Mouse (Mus musculus) intestine, embryonic 15.5 days (tissue): ENCODE measurements around the gene Ppard. TPM values are rescaled to one million over a fixed set of nuclear protein-coding genes. Genes with fewer than 3 reads are reported as not detected.
A peak's percentile ranks its signal among the peaks of the same experiment; 100 is the strongest.

Experiments
- ATAC-seq: fragments of 200-750 bp; cut with Nextera tagmentation; 2 replicates; pipeline ENCODE4 v1.8.0; 2017; ENCODE audit warnings: moderate TSS enrichment, moderate library complexity
- H3K27ac ChIP-seq: fragments of 300-500 bp; sonication (generic); 2 replicates; pipeline ENCODE4 v1.5.1; 2015; ENCODE audit warnings: mild to moderate bottlenecking, inconsistent platforms
- H3K27me3 ChIP-seq: fragments of 300-500 bp; sonication (generic); replicated peaks from 2 replicates; pipeline ENCODE4 v1.6.1; 2015; ENCODE audit warnings: inconsistent platforms
- H3K36me3 ChIP-seq: fragments of 300-500 bp; sonication (generic); 2 replicates; pipeline ENCODE4 v1.6.1; 2015; ENCODE audit warnings: inconsistent platforms
- H3K4me1 ChIP-seq: fragments of 300-500 bp; sonication (generic); replicated peaks from 2 replicates; pipeline ENCODE4 v1.6.1; 2015; ENCODE audit warnings: inconsistent platforms
- H3K4me2 ChIP-seq: fragments of 300-500 bp; sonication (generic); replicated peaks from 2 replicates; pipeline ENCODE4 v1.6.1; 2015; ENCODE audit warnings: mild to moderate bottlenecking, inconsistent platforms
- H3K4me3 ChIP-seq: fragments of 300-500 bp; sonication (generic); replicated peaks from 2 replicates; pipeline ENCODE4 v1.5.1; 2015; ENCODE audit warnings: inconsistent platforms
- H3K9ac ChIP-seq: fragments of 300-500 bp; sonication (generic); 2 replicates; pipeline ENCODE4 v1.6.1; 2015; ENCODE audit warnings: inconsistent platforms
- H3K9me3 ChIP-seq: fragments of 300-500 bp; sonication (generic); 2 replicates; pipeline ENCODE4 v1.6.1; 2016; ENCODE audit warnings: inconsistent platforms
- WGBS: fragments of 180-500 bp; shearing (Covaris S2); methylation state at CpG from one replicate; pipeline ENCODE4 v1.1.7; 2015; 5-methylcytosine and 5-hydroxymethylcytosine counted together
- polyA plus RNA-seq: library from polyadenylated mRNA; unstranded; fragments of >200 nt; fragmentation: Nextera tagmentation; extraction: Ambion mirVana; gene quantifications from 2 replicates; pipeline ENCODE4 v1.2.1, GENCODE M21; 2015

Gene Ppard
- polyA plus RNA-seq, 1 experiment from 2014 or later: 1.8 TPM

DNA sequence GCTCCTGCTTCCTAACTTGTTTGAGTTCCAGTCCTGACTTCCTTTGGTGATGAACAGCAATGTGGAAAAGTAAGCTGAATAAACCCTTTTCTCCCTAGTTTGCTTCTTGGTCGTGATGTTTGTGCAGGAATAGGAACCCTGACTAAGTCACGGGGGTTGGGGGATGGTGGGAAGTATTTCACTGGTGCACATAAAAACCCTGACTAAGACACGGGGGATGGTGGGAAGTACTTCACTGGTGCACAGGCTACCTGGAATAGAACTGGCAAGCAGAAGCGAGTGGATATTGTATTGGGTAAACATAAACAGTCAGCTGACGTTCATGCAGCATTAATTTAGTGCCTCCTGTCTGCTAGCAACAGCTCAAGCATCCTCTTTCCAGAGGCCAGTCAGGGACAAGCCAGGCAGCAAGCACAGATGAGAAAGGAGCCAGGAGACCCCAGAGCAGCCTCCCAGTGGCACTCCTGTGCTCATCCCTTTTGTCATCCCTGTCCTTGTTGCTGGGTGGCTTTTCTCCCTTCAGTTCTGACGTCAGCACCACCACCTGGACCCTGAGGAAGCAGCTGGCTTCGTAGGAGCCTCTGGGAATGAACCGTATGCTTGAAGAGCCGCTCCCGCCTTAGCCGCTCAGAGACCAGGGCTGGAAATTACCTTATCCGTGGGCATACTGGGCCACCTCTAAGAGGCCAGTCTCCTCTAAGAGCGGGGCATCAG lies 30.8 kb downstream of the Ppard start:
- 53% methylated on average over 13 of the region's 13 CpGs for WGBS
- H3K9me3 ChIP-seq: no peaks in the 10 kb centered on the region
- no peak overlapping the region for H3K4me2 ChIP-seq
- no peak overlapping the region for H3K9ac ChIP-seq
- H3K27ac ChIP-seq: no peak overlapping the region
- peaks cover 23% of the 10 kb centered on the region for H3K4me1 ChIP-seq
- no peak for ATAC-seq
- H3K4me3 ChIP-seq: no peak overlapping the region
- H3K27me3 ChIP-seq: no peaks in the 10 kb centered on the region
- no peaks in the 10 kb centered on the region for H3K36me3 ChIP-seq

DNA sequence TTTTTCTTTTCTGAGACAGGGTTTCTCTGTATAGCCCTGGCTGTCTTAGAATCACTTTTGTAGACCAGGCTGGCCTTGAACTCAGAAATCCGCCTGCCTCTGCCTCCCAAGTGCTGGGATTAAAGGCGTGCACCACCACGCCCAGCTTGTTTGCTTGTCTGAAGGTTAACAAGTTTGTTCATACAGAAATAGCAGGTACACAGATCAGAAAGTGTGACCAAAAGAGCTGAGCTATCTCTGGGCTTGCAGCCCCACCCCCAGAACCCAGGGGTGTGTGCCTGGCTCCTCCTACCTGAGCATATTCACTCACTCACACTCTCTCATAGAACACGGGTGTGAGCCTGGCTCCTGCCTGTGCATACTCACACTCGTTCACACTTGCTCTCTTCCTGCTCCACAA lies 34.8 kb downstream of the Ppard start:
- H3K27ac ChIP-seq: no peak overlapping the region
- no peak overlapping the region for H3K4me2 ChIP-seq
- H3K9me3 ChIP-seq: no peaks in the 10 kb centered on the region
- no peak overlapping the region for H3K4me3 ChIP-seq
- no peak overlapping the region for H3K9ac ChIP-seq
- 90% methylated on average over 5 of the region's 5 CpGs for WGBS
- peaks cover 41% of the 10 kb centered on the region for H3K4me1 ChIP-seq
- no peaks in the 10 kb centered on the region for H3K27me3 ChIP-seq
- H3K36me3 ChIP-seq: no peaks in the 10 kb centered on the region
- ATAC-seq: no peak

DNA sequence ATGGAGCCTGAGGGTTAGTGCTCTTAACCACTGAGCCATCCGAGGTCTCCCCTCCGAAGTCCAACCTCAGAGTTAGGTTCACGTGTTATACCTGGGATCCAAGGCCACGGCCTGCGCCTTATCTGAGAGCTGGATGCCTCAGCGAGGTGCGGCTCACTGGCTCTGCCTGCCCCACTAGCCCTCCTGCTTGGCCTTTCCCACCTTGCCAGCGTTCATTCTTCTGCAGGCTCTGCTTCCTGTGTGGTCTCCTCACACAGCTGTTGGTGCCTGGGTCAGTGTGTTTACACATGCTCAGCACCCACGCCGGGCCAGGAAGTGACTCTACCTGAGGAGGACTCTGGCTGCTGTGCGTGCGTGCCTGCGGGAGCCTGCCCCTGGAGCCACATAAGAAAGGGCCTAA lies 37.7 kb downstream of the Ppard start:
- Histone ChIP-seq H3K9ac (no peak overlapping the region), H3K36me3 (no peaks in the 10 kb centered on the region), H3K4me1 (peaks cover 35% of the 10 kb centered on the region), H3K4me3 (no peak overlapping the region), H3K4me2 (no peak overlapping the region), H3K9me3 (no peaks in the 10 kb centered on the region), H3K27ac (peak overlapping the region; percentile 75), H3K27me3 (no peaks in the 10 kb centered on the region)
- peak; percentile 44 for ATAC-seq
- 21% methylated on average over 13 of the region's 13 CpGs for WGBS

DNA sequence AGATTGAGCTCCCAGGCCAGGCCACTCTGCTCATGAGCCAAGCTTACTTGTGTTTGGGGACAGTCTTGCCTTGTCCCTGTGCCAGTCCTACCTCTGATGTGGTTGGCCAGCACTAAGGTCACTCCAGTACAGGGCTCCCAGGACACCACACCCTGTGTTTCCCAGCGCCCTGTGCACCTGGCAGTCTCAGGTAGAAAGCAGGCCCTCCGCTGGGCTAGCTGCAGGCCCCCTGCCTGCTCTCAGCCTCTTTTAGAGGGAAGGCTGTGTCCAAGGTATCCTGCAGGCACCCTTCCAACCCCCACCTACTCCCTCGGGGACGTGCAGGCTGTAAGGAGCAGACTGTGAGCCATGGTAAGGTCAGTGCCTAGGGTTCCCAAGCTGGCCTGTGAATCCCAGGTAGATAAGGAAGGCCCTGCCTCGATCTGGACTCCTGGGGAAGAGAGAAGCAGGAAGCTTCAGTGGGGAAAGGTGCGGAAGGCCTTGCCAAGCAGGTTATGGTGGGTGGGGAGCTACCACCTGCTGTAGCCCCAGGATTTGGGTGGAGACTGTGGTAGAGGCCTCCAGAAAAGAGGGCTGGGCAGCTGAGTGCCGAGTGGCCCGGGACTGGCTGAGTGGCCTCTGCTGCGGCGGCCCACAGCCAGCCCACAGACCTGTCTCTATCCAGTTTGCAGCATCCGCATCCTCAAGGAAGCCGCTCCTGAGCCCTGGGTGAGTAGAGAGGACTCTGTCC lies 39.2 kb downstream of the Ppard start:
- WGBS: 58% methylated on average over 12 of the region's 12 CpGs
- Histone ChIP-seq H3K27me3 (no peaks in the 10 kb centered on the region), H3K9me3 (no peaks in the 10 kb centered on the region), H3K4me3 (peak overlapping the region; percentile 16), H3K4me1 (peaks cover 30% of the 10 kb centered on the region), H3K36me3 (no peaks in the 10 kb centered on the region), H3K9ac (peak overlapping the region; percentile 30), H3K27ac (peak overlapping the region; percentile 91), H3K4me2 (peak overlapping the region; percentile 36)
- ATAC-seq: peak; percentile 81

DNA sequence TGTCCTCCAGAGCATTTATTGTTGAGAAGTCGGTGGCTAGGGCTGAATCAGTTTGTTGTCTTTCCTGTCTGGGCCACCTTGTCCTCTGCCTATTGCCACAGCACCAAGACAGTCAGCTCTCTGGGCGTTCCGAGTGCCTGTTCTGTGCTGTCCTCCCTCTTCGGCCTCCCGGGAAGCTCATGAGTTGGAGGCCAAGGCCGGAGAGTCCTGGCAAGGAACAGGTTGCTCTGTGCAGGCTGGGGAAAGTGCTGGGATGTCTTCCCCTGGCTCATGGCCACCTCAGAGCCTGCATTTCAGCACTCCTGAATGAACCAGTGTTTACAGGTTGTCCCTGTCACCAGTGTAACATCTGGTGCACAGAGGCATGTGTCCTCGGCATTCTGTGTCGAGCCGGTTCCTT lies 39.8 kb downstream of the Ppard start:
- Histone ChIP-seq H3K4me3 (peak overlapping the region; percentile 16), H3K9ac (peak overlapping the region; percentile 30; the same call in 1 of the 2 replicates), H3K4me1 (peaks cover 33% of the 10 kb centered on the region), H3K9me3 (no peaks in the 10 kb centered on the region), H3K27ac (peak overlapping the region; percentile 91), H3K4me2 (peak overlapping the region; percentile 36), H3K36me3 (no peaks in the 10 kb centered on the region), H3K27me3 (no peaks in the 10 kb centered on the region)
- ATAC-seq: no peak; the same call in 1 of the 2 replicates
- WGBS: 72% methylated on average over 9 of the region's 9 CpGs

DNA sequence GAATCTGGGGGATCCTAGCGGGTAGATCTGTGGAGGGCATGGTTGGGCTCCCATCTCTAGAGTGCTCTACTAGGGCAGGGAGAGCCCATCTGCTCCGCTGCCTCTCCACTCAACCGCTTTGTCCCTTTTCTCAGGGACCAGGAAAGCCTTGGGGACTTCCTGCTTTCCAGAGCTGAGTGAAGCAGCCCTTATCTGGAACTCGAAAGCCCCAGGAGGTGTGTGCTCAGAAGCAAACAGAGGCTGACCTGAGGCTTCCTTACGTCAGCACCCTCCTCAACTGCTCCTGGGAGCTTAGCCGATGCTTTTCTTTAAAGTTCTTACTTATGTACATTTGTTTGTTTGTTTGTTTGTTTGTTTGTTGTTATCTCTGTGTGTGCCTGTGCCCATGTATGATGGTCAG lies 40.3 kb downstream of the Ppard start:
- Histone ChIP-seq H3K4me1 (peaks cover 39% of the 10 kb centered on the region), H3K36me3 (no peaks in the 10 kb centered on the region), H3K27ac (peak overlapping the region; percentile 91), H3K4me3 (peak overlapping the region; percentile 16; the same call in 1 of the 2 replicates), H3K9ac (peak overlapping the region; percentile 30; the same call in 1 of the 2 replicates), H3K4me2 (peak overlapping the region; percentile 36), H3K9me3 (no peaks in the 10 kb centered on the region), H3K27me3 (no peaks in the 10 kb centered on the region)
- ATAC-seq: peak; percentile 50
- WGBS: 65% methylated on average over 6 of the region's 6 CpGs

DNA sequence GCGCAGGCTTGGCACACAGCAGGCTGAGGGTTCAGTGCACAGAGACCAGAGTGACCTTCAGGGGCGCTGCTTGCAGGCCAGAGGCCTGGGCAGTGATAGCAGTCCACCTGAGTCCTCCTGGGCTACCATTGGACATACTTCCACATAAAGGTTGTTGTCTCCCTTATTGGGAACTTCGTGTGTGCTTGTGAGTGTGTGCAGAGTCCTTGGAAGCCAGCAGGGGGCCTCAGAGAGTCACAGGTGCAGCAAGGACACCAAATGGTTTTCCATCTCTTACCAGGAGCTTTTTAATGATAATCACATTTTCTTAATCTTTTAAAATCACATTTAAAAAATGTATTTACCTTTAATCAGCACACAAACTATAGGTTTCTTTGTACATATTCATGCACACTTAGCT lies 42.2 kb downstream of the Ppard start:
- Histone ChIP-seq H3K27ac (no peak overlapping the region), H3K4me1 (peaks cover 54% of the 10 kb centered on the region), H3K27me3 (no peaks in the 10 kb centered on the region), H3K9me3 (no peaks in the 10 kb centered on the region), H3K9ac (no peak overlapping the region), H3K36me3 (no peaks in the 10 kb centered on the region), H3K4me3 (no peak overlapping the region), H3K4me2 (no peak overlapping the region)
- 72% methylated on average over 3 of the region's 3 CpGs for WGBS
- no peak for ATAC-seq

DNA sequence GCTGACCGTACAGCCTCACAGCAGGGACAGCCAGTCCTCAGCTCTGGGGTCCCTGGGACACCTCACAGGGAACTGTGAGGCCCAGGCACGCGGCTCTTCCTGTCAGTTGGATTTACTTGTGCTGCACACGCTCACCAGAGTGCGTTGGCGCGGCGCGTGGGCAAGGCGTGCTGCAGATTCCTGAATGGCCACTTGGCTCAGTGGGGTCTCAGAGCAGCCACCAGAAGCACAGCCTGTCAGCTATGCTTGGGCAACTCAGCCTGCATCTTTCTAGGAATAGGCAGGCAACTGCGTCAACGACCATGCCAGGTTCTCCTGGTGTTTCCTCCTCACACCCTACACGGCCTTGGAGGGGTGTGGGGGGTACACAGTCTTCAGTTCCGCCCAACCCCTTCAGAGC lies 44.7 kb downstream of the Ppard start:
- no peaks in the 10 kb centered on the region for H3K36me3 ChIP-seq
- H3K4me3 ChIP-seq: no peak overlapping the region
- no peak overlapping the region for H3K27ac ChIP-seq
- H3K27me3 ChIP-seq: no peaks in the 10 kb centered on the region
- H3K4me2 ChIP-seq: no peak overlapping the region
- no peak overlapping the region for H3K9ac ChIP-seq
- peaks cover 53% of the 10 kb centered on the region for H3K4me1 ChIP-seq
- H3K9me3 ChIP-seq: no peaks in the 10 kb centered on the region
- WGBS: 80% methylated on average over 14 of the region's 14 CpGs
- no peak for ATAC-seq

DNA sequence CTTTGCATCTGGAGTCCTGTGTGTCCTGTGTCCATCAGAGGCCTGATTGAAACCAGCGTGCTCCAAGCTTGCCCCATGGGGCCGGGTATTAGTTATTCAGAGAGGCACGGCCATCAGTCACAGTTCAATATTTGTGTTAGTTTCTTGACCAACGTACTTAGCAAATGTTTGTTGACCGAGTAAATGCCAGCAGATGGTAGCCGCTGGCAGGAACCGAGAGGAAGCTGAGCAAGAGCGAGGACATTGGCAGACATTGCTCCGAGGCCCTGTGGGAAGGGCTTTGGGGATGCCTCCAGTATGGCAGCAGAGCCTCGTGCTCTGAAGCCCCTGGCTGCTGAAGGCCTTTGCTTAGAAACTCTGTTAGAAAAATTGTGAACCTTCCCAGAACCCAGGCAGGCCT lies 45.2 kb downstream of the Ppard start:
- no peak overlapping the region for H3K27ac ChIP-seq
- H3K9ac ChIP-seq: no peak overlapping the region
- no peak for ATAC-seq
- H3K36me3 ChIP-seq: no peaks in the 10 kb centered on the region
- H3K4me3 ChIP-seq: no peak overlapping the region
- peaks cover 50% of the 10 kb centered on the region for H3K4me1 ChIP-seq
- WGBS: 54% methylated on average over 10 of the region's 10 CpGs
- H3K4me2 ChIP-seq: no peak overlapping the region
- no peaks in the 10 kb centered on the region for H3K27me3 ChIP-seq
- H3K9me3 ChIP-seq: no peaks in the 10 kb centered on the region

DNA sequence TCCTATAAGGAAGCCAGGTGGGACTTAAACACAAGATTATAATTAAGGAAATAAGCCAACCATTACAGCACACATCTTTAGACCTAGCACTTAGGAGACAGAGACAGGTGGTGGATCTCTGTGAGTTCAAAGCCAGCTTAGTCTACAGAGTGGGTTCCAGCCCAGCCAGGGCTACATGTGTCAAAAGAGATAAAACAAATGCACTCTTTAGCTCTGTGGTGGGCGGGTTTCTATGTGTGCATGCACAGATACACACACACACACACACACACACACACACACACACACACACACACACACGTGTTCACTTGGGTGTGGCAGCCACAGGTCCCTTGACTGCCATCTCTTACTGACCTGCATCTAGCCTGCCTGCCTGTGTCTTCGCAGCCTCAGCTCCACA lies 45.7 kb downstream of the Ppard start:
- Histone ChIP-seq H3K4me2 (no peak overlapping the region), H3K27me3 (no peaks in the 10 kb centered on the region), H3K9ac (no peak overlapping the region), H3K9me3 (no peaks in the 10 kb centered on the region), H3K27ac (no peak overlapping the region), H3K4me1 (peaks cover 49% of the 10 kb centered on the region), H3K36me3 (no peaks in the 10 kb centered on the region), H3K4me3 (no peak overlapping the region)
- ATAC-seq: no peak
- WGBS: 78% methylated on average over 3 of the region's 3 CpGs

DNA sequence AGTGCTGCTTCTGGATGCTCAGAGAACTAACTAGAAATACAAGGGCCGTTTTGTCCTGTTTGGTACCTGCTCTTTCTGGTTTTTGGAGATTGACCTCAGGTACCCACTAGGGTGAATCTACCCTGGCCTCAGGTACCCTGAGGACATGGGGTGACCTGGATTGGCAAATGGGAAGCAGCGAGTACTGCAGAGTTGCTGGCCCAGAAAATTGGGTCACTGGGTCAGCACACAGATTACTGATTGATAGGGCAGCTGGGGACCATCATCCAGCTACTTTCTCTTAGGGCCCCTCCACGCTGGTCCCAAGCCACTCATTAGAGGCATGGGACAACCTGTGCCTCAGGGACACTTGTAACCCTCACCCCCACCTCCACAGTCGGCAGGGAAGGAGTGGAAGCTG lies 46.7 kb downstream of the Ppard start:
- Histone ChIP-seq H3K9me3 (no peaks in the 10 kb centered on the region), H3K4me1 (peaks cover 49% of the 10 kb centered on the region), H3K4me3 (no peak overlapping the region), H3K4me2 (no peak overlapping the region), H3K9ac (no peak overlapping the region), H3K36me3 (no peaks in the 10 kb centered on the region), H3K27ac (no peak overlapping the region), H3K27me3 (no peaks in the 10 kb centered on the region)
- WGBS: 50% methylated on average over 4 of the region's 4 CpGs
- ATAC-seq: no peak

DNA sequence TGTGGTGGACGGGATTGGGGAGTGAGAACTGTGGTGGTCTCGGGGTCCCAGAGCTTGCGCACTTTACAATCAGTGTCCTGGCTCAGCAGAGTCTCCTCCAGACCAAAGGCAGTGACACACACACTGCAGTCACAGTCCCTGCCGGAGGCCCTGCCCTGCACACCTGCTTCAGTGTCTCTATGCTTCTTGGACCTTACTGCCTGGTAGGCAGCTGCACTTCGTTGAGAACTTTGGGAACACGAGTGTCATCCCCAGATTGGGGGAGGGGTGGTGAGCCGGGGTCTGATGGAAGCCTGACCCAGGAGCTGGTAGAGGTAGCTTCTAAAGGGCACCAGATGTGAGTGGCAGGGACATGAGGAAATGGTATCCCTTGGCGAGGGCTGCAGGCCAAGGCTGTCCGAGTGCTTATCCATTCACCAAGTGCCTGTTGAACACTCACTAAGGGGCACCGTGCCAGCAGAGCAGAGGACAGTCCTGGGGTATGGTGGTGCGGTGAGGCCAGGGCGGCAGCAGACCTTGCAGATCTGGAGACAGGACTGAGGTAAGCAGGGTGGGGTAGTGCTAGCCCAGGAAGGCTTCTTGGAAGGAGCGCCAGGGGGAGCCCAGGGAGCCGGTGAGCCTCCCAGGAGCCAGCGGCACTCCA lies 47.4 kb downstream of the Ppard start:
- no peak overlapping the region for H3K4me3 ChIP-seq
- H3K9ac ChIP-seq: no peak overlapping the region
- 66% methylated on average over 15 of the region's 15 CpGs for whole genome bisulfite sequencing
- 0 out of 2 replicates have a peak overlapping the region, but pooled peaks have one; percentile 3 for H3K27ac ChIP-seq
- no peak for ATAC-seq
- H3K36me3 ChIP-seq: no peaks in the 10 kb centered on the region
- H3K9me3 ChIP-seq: no peaks in the 10 kb centered on the region
- H3K27me3 ChIP-seq: no peaks in the 10 kb centered on the region
- H3K4me1 ChIP-seq: peaks cover 54% of the 10 kb centered on the region
- H3K4me2 ChIP-seq: no peak overlapping the region
